Mouse (Mus musculus) ovary, postnatal 14 days (tissue): ENCODE data around the gene Klf6.

ENCODE experiments used
- DNase-seq: peaks from one replicate; pipeline ENCODE4 v3.0.0; 2022; ENCODE audit warnings: low spot score

Gene Klf6

DNA sequence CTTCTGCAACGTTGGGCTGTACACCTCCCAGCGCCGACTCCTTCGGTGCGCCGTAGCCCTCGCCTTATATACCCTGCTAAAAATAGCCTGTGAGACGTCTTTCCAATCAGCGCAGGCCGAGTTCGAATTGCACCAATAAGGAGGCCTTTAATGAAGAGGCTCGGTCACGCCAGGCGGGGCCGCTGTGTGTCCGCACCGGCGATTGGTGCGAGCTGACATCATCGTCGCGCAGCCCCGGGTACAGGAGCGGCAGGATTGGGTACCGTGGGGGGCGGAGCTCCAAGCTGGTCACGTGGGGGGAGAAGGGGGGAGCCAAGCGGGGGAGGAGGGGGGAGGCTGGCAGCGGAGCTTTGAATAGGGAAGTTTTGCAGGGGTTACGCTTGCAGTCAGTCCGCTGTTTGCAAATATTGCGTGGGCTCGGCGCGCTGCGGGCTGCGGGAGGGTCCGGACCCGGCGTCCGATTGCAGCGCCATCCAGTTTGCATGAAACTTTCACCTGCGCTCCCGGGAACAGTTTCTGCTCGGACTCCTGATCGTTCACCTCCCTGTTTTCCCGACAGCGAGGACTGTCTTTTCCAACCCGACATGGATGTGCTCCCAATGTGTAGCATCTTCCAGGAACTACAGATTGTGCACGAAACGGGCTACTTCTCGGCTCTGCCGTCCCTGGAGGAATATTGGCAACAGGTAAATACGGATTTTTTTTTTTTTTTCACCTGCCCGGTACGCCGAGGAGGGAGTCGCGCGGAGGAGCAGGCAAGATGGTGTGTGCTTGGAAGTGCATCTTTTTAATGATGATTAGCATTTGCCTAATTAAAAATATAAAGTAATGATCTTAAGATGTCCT lies at the start of gene Klf6:
Gene Klf6 (plus strand): TSS at position 326 of the 846 bp plus-strand sequence.
- peak; percentile 97 for DNase-seq

DNA sequence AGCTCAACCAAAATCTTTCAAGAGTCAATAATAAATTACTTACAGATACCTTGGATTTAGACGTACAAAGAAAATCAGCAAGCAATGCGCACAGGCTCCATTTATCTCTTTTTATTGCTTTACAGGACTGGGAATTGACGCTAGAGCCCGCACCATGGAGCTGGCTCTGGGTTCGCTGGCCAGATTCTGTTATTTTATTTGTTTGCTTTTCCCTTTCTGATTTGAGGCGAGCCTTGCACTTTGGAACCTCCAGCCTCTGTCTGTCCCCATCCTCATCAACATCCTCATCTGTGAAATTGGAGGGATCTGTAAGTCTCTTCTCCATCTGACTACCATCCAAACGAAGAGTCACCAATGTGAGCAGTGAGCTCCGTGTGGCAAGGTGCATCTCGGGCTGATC lies 47.8 kb upstream of the Klf6 start:
- no peak for DNase-seq

DNA sequence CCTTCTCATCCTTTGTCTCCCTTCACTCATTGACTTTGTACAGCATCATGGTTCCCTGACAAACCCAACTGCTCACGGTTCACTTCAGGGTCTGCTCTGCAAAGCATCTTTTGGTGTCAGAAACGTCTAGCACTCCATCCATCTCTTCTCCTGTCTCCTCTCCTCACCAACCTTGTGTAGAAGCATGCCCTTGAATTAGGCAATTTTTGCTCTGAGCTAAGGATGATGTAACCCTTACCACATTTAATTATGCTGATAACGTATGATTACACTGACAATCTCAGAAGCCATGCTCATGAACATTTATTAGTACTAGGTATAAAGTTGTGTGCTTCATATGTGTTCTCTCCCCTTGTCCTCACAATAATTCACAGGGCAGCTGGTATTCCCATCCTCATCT lies 44.0 kb upstream of the Klf6 start:
- no peak for DNase-seq

DNA sequence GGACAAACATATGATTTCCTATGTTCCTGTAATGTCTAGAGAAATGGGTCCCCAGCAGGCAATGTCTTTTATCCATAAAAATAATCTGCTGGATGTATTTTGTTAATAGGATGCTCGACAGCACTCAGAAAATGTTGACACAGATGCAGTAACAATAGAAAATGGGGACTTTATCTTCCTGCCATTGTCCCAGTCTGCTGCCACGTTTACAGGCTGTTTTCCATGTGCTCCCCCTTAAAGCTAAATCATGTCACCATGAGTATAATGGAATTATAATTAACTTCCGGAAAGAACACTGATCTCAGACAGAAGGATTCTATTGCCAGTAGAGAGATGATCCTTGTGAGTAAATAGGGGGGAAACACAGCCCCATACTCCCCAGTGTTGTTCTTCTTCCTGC lies 42.1 kb upstream of the Klf6 start:
- no peak for DNase-seq

DNA sequence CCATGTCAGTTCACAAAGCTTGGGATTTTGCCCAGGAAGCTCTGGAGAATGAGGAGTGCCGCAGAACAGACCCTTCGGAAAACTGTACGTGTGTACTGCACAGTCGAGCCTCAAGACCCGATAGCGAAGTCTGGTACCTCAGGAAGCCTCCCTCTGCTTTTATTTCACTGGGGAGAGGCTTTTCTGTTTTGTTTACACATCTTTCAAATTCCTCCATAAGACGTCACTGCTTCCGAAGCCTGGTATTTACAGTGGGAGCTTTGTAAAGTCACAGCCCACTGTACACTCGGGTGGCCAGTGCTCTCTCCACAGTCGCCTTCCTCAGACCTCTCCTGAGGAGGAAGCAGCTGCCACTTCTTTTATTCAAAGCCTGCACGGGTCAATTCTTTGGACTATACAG lies 38.7 kb upstream of the Klf6 start:
- no peak for DNase-seq

DNA sequence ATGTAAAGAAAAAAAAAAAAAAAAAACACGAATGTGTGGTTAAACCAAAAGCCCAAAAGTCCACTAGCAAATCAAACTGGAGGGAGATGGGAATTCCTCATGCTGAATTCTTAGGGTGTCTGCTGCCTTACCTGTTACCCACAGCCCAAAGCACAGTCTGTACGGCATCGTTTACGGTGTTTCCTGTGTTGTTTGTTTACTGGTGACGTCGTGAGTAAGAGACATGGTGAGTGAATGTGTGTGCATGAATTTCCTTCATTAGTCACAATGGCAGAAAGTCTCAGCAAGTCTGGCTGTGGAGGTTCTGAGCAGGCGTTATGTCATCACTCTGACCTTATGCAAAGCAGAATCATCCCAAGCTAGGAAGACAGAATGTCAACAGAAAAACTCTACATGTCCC lies 38.1 kb upstream of the Klf6 start:
- DNase-seq: no peak

DNA sequence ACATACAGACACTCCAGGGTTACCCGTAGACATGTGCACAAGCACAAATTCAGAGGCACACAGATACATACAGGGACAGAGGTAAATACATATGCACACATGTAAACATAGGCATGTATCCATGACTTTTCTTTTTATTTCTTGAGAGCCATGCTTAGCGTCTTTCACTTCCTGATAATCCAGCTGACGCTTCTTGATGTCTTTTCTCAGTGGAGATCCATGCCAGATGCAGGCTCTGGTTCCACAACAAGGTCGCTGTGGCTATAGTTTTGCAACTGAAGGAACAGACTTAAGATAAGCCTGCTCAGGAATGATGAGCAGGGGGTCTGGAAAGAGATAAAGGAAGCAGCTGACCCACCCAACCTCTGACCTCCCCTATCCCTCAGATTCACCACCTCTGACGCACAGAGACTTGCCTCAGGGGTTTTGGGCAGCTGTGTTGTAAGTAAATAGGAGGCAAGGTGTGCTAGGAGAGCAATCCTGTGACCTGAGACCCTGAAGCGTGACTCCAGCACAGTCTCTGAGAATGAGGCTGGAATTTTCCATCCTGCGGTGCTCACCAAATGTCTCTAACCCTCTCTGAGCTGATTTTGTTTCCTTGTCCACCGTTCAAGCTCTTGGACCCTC lies 37.0 kb upstream of the Klf6 start:
- no peak for DNase-seq

DNA sequence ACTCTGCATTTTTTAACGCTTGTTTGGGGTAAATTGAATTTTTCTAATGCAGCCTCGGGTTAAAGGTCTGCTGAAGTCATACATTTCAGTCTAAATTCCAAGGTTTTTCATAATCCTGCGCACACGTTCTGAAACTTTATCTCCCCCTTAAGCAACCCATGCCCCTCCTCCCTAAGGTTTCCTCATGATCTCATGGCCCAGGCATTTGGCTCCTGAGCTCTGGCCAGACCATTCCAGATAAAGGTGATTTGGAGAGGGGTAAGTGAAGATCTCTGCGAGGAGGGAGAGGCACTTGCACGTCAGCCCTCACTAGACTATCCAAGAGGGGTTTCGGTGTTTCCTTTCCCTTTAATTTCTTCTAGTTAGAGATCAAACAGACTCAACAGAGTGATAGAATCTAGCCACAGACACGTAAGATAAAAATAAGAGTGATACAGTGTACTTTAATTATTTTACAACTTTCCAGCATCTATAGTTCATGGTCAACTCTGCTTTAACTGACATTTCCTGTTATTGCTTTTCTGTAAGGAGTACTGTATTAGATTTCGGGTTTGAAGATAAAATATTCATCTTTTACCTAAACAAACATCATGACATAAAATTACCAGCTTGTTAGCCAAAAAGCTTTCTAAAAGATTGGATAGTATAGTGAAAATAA lies 35.0 kb upstream of the Klf6 start:
- no peak for DNase-seq

DNA sequence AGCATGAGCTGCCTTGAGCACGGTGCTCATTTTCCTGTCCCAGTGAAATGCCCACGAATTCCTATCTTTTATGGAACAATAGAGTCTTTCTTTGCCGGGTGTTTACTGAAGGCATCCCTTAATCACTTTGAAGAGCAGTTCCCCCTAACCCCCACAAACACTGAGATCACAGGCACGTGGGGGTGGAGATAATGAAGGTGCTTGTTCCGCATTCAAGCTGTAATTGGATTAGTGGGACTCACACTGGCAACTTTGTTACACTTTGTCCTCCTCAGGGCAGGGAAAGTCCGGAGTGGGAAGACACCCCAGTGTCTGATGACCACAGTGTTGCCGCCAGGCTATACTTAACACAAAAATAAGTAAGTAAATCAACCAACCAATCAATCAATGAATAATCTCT lies 29.3 kb upstream of the Klf6 start:
- DNase-seq: no peak

DNA sequence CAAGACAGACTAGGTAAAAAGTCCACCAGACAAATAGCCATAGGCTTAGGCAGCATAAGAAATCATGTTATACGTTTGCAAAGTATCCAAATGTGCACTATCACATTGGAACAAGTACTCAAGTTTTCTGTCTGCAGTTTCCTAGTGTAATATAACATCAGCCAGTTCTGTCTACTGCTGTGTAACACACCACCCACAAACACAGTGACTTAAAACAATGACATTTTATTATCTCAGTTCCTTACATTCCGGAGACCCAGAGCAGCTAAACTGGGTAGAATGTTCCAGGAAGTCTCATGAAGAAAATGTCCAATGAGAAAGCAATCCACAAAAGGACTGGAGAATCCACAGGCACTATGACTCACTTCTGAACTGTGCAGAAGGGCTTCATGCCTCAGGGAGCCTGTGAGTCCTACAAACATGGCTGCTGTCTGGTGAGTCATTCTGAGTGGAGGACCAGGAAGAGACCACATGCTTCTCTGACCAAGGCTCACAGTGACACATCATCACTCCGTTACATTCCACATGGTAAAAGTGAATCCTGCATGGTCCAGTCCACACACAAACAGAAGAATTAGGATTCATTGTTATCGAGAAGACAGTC lies 24.0 kb upstream of the Klf6 start:
- DNase-seq: no peak

DNA sequence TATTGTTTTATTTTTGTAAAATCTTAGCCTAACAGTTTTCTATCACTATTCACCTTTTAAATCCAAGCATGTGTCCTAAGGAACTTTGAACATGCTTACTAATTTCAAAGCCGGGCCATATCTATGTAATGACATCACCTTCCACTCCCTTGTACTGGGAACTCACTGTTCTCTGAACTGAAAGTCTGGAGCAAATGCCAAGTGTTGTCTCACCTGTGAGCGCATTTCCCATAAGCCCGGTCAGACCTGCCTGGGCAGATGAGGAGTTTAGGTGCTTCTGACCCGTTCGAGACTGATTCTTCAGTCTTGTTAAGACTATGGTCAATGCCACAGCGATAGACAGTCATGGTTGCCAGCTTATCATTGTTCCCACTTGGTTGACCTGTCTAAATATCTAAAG lies 19.9 kb upstream of the Klf6 start:
- DNase-seq: no peak

DNA sequence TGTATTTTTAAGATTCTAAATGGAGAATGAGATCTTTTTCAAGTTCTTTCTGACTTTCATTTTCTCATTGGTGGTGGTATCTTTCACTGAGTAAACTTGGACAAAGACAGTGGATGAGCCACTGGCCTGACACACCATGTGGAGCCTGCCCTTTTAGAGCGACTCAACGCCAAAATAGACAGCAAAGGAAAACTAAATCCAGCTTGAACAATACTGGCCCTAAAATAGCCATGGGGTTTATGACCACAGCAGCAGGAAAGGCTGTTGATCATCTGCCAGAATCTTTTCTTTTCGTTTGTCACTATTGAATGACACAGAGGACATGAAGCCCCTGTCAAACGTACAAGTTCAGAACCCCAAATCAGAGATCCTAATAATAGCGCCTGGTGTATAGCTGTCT lies 18.4 kb upstream of the Klf6 start:
- no peak for DNase-seq

DNA sequence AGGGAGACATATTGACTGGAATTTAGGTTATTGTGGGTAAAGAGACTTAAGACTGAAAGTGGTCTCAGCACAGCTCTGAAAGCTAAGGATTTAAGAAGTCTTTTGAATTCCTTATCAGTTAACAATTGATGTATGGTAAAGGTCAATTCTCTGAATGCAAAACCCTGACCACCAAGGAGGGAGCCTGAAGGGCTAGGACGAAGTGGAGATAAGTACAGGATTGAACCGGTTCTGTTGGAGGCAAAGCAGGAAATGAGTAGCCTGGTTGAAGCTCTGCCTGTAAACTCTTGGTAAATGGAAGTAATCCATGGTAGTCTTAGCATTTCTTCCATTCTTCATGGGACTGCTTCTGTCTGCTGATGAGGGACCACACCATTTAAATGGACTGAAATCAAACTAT lies 17.5 kb upstream of the Klf6 start:
- DNase-seq: no peak

DNA sequence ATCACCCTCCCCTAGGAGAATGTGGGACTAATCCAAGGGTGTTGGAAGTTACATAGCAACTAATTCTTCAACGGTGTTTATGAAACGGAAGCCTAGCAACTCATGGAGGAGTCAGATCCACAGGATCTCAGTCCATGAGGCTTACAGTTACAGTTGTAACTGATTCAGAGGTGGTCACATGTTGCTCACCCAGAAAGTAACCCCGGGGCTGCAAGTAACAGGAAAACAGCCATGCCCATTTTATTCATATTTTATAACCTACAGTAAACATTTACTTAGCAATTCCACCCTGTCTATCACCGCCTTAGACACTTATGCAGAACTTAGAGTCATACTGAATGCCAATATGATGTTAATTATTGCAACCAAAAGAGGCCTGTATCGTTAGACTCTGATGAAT lies 16.9 kb upstream of the Klf6 start:
- DNase-seq: no peak

DNA sequence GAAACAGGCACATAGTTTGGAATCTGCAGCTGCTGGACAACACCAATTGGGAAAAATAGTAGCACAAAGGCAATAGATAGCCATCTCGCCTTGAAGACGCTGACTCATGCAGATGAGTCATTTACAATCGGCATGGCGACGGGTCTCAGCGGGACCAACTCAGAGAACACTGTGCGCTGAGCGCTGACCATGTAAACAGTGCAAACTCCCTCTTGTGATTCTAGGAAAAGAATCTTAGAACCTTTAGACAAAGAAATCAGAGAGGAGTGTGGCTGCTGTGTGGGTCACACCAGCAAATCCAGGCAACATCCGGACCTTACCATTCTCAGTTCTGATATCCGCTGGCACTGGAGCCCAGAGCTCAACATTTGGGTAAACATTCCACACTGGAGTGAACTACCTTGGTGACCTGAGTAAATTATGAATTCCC lies 16.1 kb upstream of the Klf6 start:
- no peak for DNase-seq

DNA sequence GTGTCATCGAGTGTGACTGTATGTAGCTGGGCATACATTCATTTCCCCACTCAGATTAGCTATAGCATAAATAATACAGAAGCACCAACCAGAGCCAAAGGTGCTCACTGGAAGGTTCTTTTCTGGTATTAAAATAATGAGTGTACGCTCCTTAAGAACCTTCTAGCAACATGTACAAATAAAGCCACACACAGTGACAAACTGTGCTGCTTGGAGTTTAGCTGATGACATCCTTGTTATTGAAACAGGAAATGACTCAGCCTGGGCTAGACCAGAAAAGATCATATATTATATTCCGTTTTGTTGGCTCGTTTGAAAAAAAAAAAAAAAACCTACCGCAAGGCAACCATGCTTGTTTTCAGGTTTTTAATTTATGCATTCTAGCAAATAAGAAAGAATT lies 15.7 kb upstream of the Klf6 start:
- DNase-seq: no peak

DNA sequence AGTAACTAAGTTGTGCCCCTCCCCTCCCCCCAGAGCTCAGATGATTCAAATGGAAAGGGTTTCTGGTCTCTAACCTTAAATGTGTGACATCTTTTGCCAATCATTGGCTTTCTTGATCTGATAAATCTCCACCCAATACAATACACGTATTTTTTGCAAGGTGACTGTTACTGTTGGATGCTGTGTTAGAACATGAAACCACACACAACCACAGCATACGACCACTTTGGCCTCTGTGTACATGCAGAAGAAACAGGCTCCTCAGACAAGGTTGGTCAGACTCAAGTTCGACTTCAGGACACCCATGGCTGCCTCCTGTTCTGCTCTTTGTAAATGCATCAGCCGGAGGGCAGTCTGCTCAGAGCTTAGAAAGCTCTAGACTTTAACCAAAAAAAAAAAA lies 14.4 kb upstream of the Klf6 start:
- DNase-seq: no peak

DNA sequence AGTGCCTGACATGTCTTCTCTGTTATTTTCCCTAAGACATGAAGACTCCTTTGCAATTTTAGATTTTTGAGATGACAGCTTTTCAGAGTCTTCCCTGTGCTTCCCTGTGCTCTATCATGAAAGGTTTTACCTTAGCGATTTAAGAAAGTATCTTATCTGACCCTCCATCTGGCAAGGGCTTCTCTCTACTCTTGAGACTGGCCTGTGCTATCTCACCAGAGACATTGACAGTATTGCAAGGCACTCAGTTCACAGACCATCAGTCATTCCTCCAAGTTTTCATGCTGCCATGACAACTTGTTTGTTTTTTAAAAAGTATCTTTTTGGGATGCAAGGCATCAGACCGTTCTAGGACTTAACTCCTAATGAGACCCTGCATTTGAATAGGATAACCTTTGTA lies 13.5 kb upstream of the Klf6 start:
- no peak for DNase-seq

DNA sequence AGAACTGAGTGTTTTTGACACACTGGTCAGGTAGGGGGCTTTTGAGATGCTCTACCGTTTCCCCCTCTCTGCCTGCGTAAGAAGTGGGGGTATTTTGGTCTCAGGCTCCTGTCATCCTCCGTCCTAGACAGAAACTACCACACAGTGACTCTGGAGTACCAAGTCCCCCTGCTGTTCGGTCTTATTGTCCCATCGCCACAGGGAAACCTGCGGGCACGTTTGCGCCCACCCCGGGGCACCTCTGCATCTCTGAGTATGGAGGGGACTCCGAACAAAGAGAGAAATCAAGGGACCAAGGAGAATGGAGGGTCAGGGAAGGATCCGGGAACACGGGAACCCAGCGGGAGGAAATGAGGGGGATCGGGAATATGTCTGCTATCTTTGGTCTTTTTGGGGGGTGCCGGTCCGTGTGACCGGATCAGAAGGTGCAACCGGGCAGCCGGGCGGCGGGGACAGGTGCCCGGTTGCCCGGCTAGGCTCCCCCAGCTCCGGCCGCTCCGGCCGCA lies 578 bp upstream of the Klf6 start:
- DNase-seq: peak; percentile 38

DNA sequence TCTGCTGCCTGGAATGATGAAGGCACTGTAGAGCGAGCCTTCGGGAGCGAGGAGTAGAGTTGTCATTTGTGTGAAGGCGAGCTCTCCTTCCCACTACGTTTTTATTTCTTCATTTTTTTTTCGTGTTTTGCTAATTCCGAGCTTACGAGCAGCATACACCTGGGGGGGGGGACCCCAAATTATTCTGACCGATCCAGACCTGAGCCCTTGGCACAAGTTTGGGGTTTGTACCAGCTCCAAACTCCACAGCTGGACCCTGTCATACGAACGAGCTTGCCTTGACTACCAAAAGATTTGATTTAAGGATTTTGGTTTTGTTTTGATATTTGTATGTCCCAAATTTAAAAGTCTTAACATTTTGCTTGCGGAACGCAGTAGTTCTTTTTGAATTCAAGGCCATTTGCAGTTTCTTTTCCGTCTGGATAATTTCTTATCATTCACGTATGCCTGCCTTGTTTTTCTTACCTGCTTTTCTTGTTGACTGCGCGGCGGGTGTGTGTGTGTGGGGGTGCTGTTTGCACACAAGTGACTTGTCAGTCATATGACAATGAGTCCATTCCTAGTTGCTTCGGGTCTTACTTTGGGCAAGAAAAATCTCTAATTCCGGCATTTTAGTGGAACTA lies 832 bp downstream of the Klf6 start:
- no peak for DNase-seq

DNA sequence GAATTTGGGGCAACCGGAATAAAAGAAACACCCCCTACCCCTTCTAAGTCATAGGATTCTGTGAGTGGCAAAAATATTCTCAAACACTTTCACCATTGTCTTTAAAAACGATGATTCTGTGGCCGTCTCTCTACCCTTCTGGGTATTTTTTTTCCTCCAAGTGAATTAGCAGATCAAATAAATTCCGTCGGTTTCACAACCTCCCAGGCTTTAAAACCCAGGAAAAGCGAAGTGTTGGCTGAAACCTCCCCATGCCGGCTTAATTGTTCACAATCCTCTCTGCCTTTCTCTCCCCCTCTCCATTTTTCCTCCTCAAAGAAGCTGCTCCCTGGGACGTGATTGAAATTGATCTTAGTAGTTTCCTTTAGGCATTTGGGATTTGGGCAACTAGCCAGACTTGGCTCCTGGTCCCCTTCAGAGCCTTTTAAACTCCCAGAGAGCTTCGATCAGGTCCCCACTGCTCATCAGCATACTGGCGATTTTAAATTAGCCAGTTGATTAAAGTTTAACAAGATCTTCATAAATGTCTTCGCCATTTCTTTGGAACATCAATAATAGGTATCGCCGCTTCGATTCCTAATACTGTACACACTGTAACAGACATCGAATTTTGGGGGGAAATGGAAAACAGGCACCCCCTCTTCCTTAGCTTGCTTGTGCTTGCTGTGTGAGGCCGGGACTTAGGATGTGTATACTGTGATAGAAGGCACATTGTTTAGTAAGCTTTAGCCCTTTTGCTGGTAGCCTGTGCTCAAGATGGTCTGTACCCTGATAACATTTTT lies 1.5 kb downstream of the Klf6 start:
- peak; percentile 21 for DNase-seq
